In the genomic region with DNA sequence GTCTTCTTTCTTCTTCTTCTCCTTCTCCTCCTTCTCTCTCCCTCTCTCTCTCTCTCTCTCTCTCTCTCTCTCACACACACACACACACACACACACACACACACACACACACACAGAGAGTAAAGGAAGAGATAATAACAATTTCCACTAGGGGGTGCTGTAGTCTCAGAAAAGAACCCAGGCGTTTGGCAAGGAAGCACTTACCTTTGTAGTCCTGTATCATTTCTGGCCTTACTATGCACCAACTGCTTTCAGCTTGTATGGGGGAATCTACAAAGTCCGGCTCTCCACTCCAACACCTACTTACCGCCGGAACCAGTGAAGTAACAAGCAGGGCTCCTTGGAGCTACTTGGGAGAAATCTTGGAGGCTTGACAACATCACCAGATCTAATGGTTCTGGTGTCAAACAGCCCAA, we compare ENCODE assay signal across 9 mouse cellular contexts. TPM values are rescaled to one million over a fixed set of nuclear protein-coding genes. Genes with fewer than 3 reads are reported as not detected.
DNase-seq lines count a peak whose midpoint lies in the region; ATAC-seq lines count a peak whose summit lies in the region.
"Had no signal": no experiment of that assay in that cellular context is flagged by ENCODE, and none has a peak within 500 bp of the region (broad histone marks: within the 10 kb centered on the region; RNA-seq: fewer than 3 reads in every experiment).

No protein-coding gene starts in this region.

- H3K4me1 ChIP-seq in heart, embryonic 10.5 days = peaks cover 29% of the 10 kb centered on the region

- ATAC-seq in hematopoietic stem cell, adult 5-6 weeks (replicated peaks in 1 of 2; ENCODE audit: insufficient read depth in 1 of 2, low FRiP score in 2 of 2, low TSS enrichment in 1 of 2, low read depth in 1 of 2, poor library complexity in 2 of 2, severe bottlenecking in 2 of 2) = peak; percentile 31 to 48; a peak in 1 of 4 replicates
- ATAC-seq in megakaryocyte, adult 5-6 weeks (ENCODE audit: poor library complexity, severe bottlenecking) = peak; percentile 72

- H3K9me3 ChIP-seq in heart, embryonic 10.5 days = no peaks in the 10 kb centered on the region

- no peaks in the 10 kb centered on the region for H3K27me3 ChIP-seq in heart, embryonic 10.5 days (ENCODE audit: insufficient read depth, poor library complexity, severe bottlenecking)

- no peaks in the 10 kb centered on the region for H3K36me3 ChIP-seq in heart, embryonic 10.5 days

- no peak overlapping the region for H3K27ac ChIP-seq in heart, embryonic 10.5 days

- H3K4me3 ChIP-seq in heart, embryonic 10.5 days = no peak overlapping the region

- 11% methylated on average over 4 of the region's 4 CpGs for WGBS in heart, embryonic 10.5 days

- peak; percentile 91 for DNase-seq in heart, adult 11 months
- DNase-seq in heart, embryonic 10.5 days (ENCODE audit: low spot score) = no peak
- DNase-seq in adipocyte (ENCODE audit: low spot score) = peak; percentile 85
- peak; percentile 86 for DNase-seq in embryo, embryonic 9.5 days (ENCODE audit: extremely low spot score)
- peak; percentile 54 to 56 for DNase-seq in left cerebral cortex, adult 18-20 months (ENCODE audit: low spot score in 2 of 2)
- DNase-seq in spleen, adult 12 weeks (ENCODE audit: low spot score) = peak; percentile 35

RNA-seq across cellular contexts. Expression of a gene that starts 4.6 kb away (rescaled TPM):
- 1.6 and 3.7 TPM in 2 replicates for polyA plus RNA-seq in heart, embryonic 10.5 days (2016; fragmentation: Nextera tagmentation; extraction: Ambion mirVana)
- 2.4 and 3.3 TPM in 2 replicates for total RNA-seq in hematopoietic stem cell, adult 5-6 weeks (2017)
- total RNA-seq in left cerebral cortex, adult 18-20 months (2021) = under 1 TPM in 1 of 2 experiments, not detected in 1; 0.79 TPM
- total RNA-seq in megakaryocyte, adult 5-6 weeks (2015) = 0.91 and 1.0 TPM in 2 replicates
- 0.59 TPM in 1 of 2 replicates, not detected in the other for total RNA-seq in megakaryocyte, adult 5-6 weeks (2017)

RNA-seq across cellular contexts. Expression of a gene that starts 32.1 kb away (rescaled TPM):
- 361 and 463 TPM in 2 replicates for polyA plus RNA-seq in heart, embryonic 10.5 days (2016; fragmentation: Nextera tagmentation; extraction: Ambion mirVana)
- total RNA-seq in hematopoietic stem cell, adult 5-6 weeks (2017) = 52.4 and 87.6 TPM in 2 replicates
- total RNA-seq in left cerebral cortex, adult 18-20 months (2021) = 100 to 1,000 TPM; 195 to 207 TPM
- 102 and 130 TPM in 2 replicates for total RNA-seq in megakaryocyte, adult 5-6 weeks (2015)
- total RNA-seq in megakaryocyte, adult 5-6 weeks (2017) = 34.5 and 43.0 TPM in 2 replicates

RNA-seq across cellular contexts. Expression of a gene that starts 32.2 kb away (rescaled TPM):
- 0.06 and 0.14 TPM in 2 replicates for polyA plus RNA-seq in heart, embryonic 10.5 days (2016; fragmentation: Nextera tagmentation; extraction: Ambion mirVana)
- total RNA-seq in hematopoietic stem cell, adult 5-6 weeks (2017) = not detected in 2 replicates
- not detected for total RNA-seq in left cerebral cortex, adult 18-20 months (2021)
- total RNA-seq in megakaryocyte, adult 5-6 weeks (2015) = not detected in 2 replicates
- not detected in 2 replicates for total RNA-seq in megakaryocyte, adult 5-6 weeks (2017)
- total RNA-seq: layer of hippocampus, postnatal 25 days had no signal

RNA-seq across cellular contexts. Expression of a gene that starts 53.5 kb away (rescaled TPM):
- polyA plus RNA-seq in heart, embryonic 10.5 days (2016; fragmentation: Nextera tagmentation; extraction: Ambion mirVana) = 1.3 and 4.1 TPM in 2 replicates
- total RNA-seq in hematopoietic stem cell, adult 5-6 weeks (2017) = 30.2 and 49.4 TPM in 2 replicates
- total RNA-seq in left cerebral cortex, adult 18-20 months (2021) = 10 to 100 TPM; 11.1 to 13.2 TPM
- total RNA-seq in megakaryocyte, adult 5-6 weeks (2015) = 499 and 513 TPM in 2 replicates
- total RNA-seq in megakaryocyte, adult 5-6 weeks (2017) = 540 and 572 TPM in 2 replicates
